Mouse (Mus musculus): ENCODE data around the gene Gpr137. TPM values are rescaled to one million over a fixed set of nuclear protein-coding genes. Genes with fewer than 3 reads are reported as not detected.

Gpr137 gene
- polyA plus RNA-seq, 1 experiment from 2014 or later: 29.7 TPM

DNA sequence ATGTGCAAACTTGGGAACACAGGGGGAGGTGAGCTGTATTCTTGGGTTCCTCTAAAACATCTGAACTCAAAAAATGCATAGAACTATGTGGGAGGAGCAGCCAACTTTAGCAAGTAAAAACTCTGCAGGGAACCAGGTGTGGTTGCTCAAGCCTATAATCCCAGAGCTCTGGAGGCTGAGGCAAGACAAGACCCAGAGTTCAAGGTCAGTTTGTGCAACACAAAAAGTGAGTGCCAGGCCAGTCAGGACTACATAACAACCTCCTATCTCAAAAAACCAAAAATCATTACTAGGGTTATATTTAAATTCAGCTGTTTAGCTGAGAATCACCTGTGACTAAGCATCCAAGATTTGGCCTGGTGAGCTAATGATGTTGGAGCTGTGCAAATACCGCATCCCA lies 10.3 kb downstream of the Gpr137 start:
- Histone ChIP-seq H3K4me2 (ENCODE audit: low read depth, low read length) (no peak overlapping the region), H3K27ac (replicated peaks; ENCODE audit: low read depth, low read length) (no peak overlapping the region), H3K27me3 (replicated peaks; ENCODE audit: control insufficient read depth, insufficient read depth, low read length) (peaks cover 87% of the 10 kb centered on the region), H3K36me3 (ENCODE audit: control insufficient read depth, insufficient read depth, low read length) (no peaks in the 10 kb centered on the region), H3K9ac (ENCODE audit: low read depth, low read length) (no peak overlapping the region), H3K9me3 (ENCODE audit: control insufficient read depth, low read length) (no peaks in the 10 kb centered on the region), H3K4me1 (ENCODE audit: control insufficient read depth, insufficient read depth, low read length) (peaks cover 6% of the 10 kb centered on the region; the same call in 1 of the 2 replicates), H3K4me3 (ENCODE audit: low read depth, low read length) (no peak overlapping the region)
- 64% methylated on average over 1 of the region's 1 CpGs for WGBS
- ATAC-seq (ENCODE audit: low read depth): no peak
- DNase-seq (ENCODE audit: low spot score): no peak

DNA sequence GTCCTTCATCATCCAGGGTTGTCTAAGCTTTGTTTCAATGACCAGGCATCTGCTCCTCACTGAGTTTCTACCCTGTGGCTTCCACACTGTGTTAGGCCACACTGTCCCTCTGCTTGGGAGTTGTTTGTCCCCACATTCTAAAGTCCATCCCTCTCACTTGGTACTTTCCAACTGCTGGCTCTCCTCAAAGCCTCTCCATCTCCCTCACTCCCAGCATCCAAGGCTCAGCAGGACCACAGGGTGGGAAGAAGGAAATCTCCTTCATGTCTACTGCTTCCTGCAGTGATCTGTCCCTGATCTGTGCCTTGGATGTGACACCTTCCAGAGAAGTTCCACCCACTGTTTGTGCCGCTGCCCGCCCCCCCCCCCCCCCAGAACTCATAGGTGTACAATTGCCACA lies 11.3 kb downstream of the Gpr137 start:
- H3K4me3 ChIP-seq (ENCODE audit: low read depth, low read length): no peak overlapping the region
- DNase-seq (ENCODE audit: low spot score) (no peak), ATAC-seq (ENCODE audit: low read depth) (no peak)
- no peak overlapping the region for H3K27ac ChIP-seq (replicated peaks; ENCODE audit: low read depth, low read length)
- peaks cover 93% of the 10 kb centered on the region for H3K27me3 ChIP-seq (replicated peaks; ENCODE audit: control insufficient read depth, insufficient read depth, low read length)
- no peaks in the 10 kb centered on the region for H3K9me3 ChIP-seq (ENCODE audit: control insufficient read depth, low read length)
- no peak overlapping the region for H3K4me2 ChIP-seq (ENCODE audit: low read depth, low read length)
- peaks cover 6% of the 10 kb centered on the region; the same call in 1 of the 2 replicates for H3K4me1 ChIP-seq (ENCODE audit: control insufficient read depth, insufficient read depth, low read length)
- no peaks in the 10 kb centered on the region for H3K36me3 ChIP-seq (ENCODE audit: control insufficient read depth, insufficient read depth, low read length)
- 0% methylated on average over 1 of the region's 2 CpGs for WGBS
- no peak overlapping the region for H3K9ac ChIP-seq (ENCODE audit: low read depth, low read length)

DNA sequence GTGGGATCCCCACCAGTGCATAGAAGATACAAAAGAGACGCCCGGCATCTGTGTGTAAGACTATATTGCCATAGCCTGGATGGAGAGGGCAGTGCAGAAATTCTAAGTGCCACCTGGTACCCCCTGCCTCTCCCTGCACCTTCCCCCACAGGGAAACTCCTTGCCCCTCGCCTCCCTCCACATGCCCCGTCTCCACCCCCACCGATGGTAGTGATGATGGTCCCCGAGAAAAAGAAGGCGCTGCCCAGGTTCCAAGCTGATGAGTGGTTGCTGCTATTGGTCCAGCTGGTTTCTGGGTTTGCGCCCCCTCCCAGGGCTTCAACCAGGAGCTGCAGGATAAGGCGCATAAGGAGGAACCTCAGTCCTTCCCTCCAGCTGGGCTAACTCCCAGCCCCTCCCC lies 14.2 kb downstream of the Gpr137 start:
- H3K4me2 ChIP-seq (ENCODE audit: low read depth, low read length): peak overlapping the region; percentile 47; the same call in 1 of the 2 replicates
- H3K4me1 ChIP-seq (ENCODE audit: control insufficient read depth, insufficient read depth, low read length): peaks cover 2% of the 10 kb centered on the region; the same call in 1 of the 2 replicates
- no peak overlapping the region for H3K27ac ChIP-seq (replicated peaks; ENCODE audit: low read depth, low read length)
- no peaks in the 10 kb centered on the region for H3K9me3 ChIP-seq (ENCODE audit: control insufficient read depth, low read length)
- peaks cover 93% of the 10 kb centered on the region for H3K27me3 ChIP-seq (replicated peaks; ENCODE audit: control insufficient read depth, insufficient read depth, low read length)
- H3K4me3 ChIP-seq (ENCODE audit: low read depth, low read length): peak overlapping the region; percentile 24; the same call in 1 of the 2 replicates
- DNase-seq (ENCODE audit: low spot score): no peak
- no peaks in the 10 kb centered on the region for H3K36me3 ChIP-seq (ENCODE audit: control insufficient read depth, insufficient read depth, low read length)
- 17% methylated on average over 7 of the region's 9 CpGs for WGBS
- no peak overlapping the region for H3K9ac ChIP-seq (ENCODE audit: low read depth, low read length)
- no peak for ATAC-seq (ENCODE audit: low read depth)

DNA sequence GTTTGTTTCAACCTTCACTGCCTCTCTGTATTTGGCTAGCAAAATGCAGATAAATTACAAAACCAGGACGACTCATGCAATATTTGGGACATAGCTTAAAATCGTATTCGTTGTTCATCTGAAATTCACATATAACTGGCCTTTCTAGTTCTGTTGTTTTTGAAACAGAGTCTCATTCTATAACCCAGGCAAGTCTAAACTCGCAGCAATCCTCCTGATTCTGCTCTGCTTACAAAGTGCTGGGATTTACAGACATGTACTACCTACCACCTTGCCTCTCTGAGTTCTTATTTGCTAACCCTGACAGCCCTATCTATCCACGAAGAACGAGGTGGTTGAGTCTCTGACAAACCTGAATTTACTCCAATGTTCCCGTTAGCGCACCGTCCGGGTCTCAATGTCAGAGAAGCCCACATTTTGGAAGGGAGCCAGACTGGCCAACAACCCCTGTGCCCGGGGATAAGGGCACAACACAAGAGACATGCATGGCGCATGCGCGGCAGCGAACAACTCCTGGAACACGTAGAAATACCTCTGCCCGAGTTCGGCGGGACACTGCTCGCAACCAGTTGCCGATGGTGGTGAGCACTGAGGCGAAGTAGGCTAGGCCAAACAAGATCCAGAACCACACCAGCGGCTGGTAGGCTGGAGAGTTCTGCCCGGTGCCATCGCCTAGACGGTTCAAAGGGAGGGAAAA lies 15.6 kb downstream of the Gpr137 start:
- DNase-seq (ENCODE audit: low spot score): peak; percentile 59
- peak overlapping the region; percentile 47 for H3K4me2 ChIP-seq (ENCODE audit: low read depth, low read length)
- peak overlapping the region; percentile 24 for H3K4me3 ChIP-seq (ENCODE audit: low read depth, low read length)
- H3K36me3 ChIP-seq (ENCODE audit: control insufficient read depth, insufficient read depth, low read length): no peaks in the 10 kb centered on the region
- 8% methylated on average over 26 of the region's 26 CpGs for WGBS
- peaks cover 2% of the 10 kb centered on the region; the same call in 1 of the 2 replicates for H3K4me1 ChIP-seq (ENCODE audit: control insufficient read depth, insufficient read depth, low read length)
- H3K9ac ChIP-seq (ENCODE audit: low read depth, low read length): peak overlapping the region; percentile 41
- H3K9me3 ChIP-seq (ENCODE audit: control insufficient read depth, low read length): no peaks in the 10 kb centered on the region
- ATAC-seq (ENCODE audit: low read depth): no peak
- H3K27ac ChIP-seq (replicated peaks; ENCODE audit: low read depth, low read length): peak overlapping the region; percentile 21; the same call in 1 of the 2 replicates
- peaks cover 83% of the 10 kb centered on the region for H3K27me3 ChIP-seq (replicated peaks; ENCODE audit: control insufficient read depth, insufficient read depth, low read length)

DNA sequence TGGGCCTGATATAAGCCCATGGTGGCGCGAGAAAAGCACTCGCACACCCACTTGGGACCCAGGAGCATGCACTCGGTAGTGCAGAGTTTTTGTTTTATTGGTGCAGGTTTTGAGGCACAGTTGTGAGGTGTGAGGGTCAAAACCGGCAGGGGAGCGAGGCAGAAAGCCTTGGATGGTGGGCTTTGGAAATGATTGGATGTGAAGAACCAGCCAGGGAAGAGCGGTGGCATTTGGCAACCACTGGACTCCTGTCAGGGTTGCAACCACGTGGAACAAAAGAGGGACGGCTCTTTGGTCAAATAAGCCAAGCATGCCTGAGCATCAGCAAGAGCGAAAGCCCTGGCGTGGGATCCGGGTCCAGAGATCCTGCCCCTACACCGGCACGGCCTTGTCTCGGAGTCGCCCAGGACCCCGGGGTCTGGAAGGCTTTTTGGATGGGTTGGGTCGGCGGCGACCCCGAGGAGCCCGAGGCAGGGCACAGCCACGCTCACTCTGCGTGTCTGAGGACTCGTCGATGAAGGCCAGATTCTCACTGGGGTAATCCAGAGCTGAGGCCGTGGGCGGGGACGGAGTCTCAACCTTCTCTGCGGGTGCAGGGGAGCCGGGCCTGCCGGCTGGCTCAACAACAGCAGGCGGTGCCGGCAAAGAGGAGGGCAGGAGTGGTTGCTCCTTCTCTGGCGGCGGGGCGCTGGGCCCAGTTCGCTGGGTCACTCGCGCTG lies 16.5 kb downstream of the Gpr137 start:
- H3K4me1 ChIP-seq (ENCODE audit: control insufficient read depth, insufficient read depth, low read length): peaks cover 4% of the 10 kb centered on the region
- H3K4me3 ChIP-seq (ENCODE audit: low read depth, low read length): peak overlapping the region; percentile 29
- H3K4me2 ChIP-seq (ENCODE audit: low read depth, low read length): peak overlapping the region; percentile 46
- 15% methylated on average over 28 of the region's 40 CpGs for WGBS
- peaks cover 75% of the 10 kb centered on the region for H3K27me3 ChIP-seq (replicated peaks; ENCODE audit: control insufficient read depth, insufficient read depth, low read length)
- ATAC-seq (ENCODE audit: low read depth): no peak
- no peaks in the 10 kb centered on the region for H3K9me3 ChIP-seq (ENCODE audit: control insufficient read depth, low read length)
- 0 out of 2 replicates have a peak overlapping the region, but pooled peaks have one; percentile 53 for H3K9ac ChIP-seq (ENCODE audit: low read depth, low read length)
- no peaks in the 10 kb centered on the region for H3K36me3 ChIP-seq (ENCODE audit: control insufficient read depth, insufficient read depth, low read length)
- no peak for DNase-seq (ENCODE audit: low spot score)
- H3K27ac ChIP-seq (replicated peaks; ENCODE audit: low read depth, low read length): no peak overlapping the region; the same call in 1 of the 2 replicates

DNA sequence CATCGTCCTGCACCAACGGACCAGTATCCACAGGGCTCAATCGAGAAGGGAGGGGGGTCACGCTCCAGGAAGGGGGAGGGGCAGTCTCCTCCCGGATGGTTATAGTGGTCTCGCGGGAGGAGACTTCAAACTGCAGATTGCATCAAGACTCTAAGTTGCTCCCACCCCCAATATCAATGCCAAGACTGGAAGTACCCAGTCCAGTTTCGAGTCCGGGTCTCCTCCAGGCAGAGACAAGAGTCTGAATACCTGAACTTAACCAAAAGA lies 17.0 kb downstream of the Gpr137 start, which contains the start of gene Catsperz:
Gene Catsperz (minus strand): TSS at position 74 of the 267 bp plus-strand sequence.
- no peak for DNase-seq (ENCODE audit: low spot score)

DNA sequence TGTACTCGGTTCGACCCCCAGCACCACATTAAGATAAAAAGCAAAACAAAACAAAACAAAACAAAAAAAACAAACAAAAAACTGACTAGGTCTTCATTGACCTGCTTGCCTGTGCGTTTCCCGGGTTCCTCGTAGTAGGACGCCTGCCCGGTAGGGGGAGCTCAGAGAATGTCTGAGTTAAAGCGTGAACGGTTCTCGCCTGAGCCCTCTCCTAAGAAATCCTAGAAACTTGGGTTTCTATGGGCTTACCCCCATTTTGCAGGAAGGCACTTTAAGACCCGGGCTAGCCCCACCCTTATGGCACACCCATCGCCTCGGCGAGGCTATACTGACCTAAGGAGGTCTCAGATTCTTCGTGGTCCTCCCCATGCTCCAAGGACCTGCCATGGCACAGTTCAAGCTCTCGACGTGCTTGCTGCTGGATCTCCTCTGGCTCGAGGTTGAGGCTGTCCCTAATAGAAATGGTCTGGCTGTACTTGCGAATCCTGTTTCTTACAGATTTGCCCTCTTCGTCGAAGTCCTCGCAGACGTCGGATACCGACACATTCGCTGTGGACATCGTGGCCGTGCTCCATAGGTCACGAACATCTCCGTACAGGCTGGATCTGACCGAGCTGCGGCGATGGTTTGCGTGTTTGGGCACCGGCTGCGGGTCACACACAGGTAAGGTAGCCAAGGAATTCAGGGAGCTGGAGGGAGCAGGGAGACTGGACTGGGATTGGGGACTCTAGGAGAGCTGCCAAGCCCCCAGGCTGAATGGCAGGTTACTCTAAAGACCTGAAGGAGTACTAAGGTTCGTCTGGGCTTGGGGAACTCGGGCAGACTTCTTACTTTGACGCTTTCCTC lies 17.6 kb downstream of the Gpr137 start:
- H3K9me3 ChIP-seq (ENCODE audit: control insufficient read depth, low read length): no peaks in the 10 kb centered on the region
- peak overlapping the region; percentile 53 for H3K9ac ChIP-seq (ENCODE audit: low read depth, low read length)
- 5% methylated on average over 38 of the region's 39 CpGs for WGBS
- no peaks in the 10 kb centered on the region for H3K36me3 ChIP-seq (ENCODE audit: control insufficient read depth, insufficient read depth, low read length)
- ATAC-seq (ENCODE audit: low read depth) (no peak), DNase-seq (ENCODE audit: low spot score) (peak; percentile 89)
- H3K4me2 ChIP-seq (ENCODE audit: low read depth, low read length): peak overlapping the region; percentile 46
- H3K4me1 ChIP-seq (ENCODE audit: control insufficient read depth, insufficient read depth, low read length): peaks cover 10% of the 10 kb centered on the region
- no peak overlapping the region for H3K27ac ChIP-seq (replicated peaks; ENCODE audit: low read depth, low read length)
- peak overlapping the region; percentile 29 for H3K4me3 ChIP-seq (ENCODE audit: low read depth, low read length)
- H3K27me3 ChIP-seq (replicated peaks; ENCODE audit: control insufficient read depth, insufficient read depth, low read length): peaks cover 68% of the 10 kb centered on the region

More for the DNA sequence above, 17.0 kb downstream of the Gpr137 start, which contains the start of gene Catsperz:
- Histone ChIP-seq H3K36me3 (ENCODE audit: control insufficient read depth, insufficient read depth, low read length) (no peaks in the 10 kb centered on the region), H3K9ac (ENCODE audit: low read depth, low read length) (peak within 1 kb of the TSS; percentile 53), H3K9me3 (ENCODE audit: control insufficient read depth, low read length) (no peaks in the 10 kb centered on the region), H3K4me2 (ENCODE audit: low read depth, low read length) (peak within 1 kb of the TSS; percentile 46), H3K4me1 (ENCODE audit: control insufficient read depth, insufficient read depth, low read length) (peaks cover 9% of the 10 kb centered on the region), H3K4me3 (ENCODE audit: low read depth, low read length) (peak within 1 kb of the TSS; percentile 29), H3K27me3 (replicated peaks; ENCODE audit: control insufficient read depth, insufficient read depth, low read length) (peaks cover 72% of the 10 kb centered on the region), H3K27ac (replicated peaks; ENCODE audit: low read depth, low read length) (no peak within 1 kb of the TSS; the same call in 1 of the 2 replicates)
- 1% methylated on average over 9 of the region's 9 CpGs for WGBS
- ATAC-seq (ENCODE audit: low read depth): no peak

All from embryonic facial prominence, embryonic 14.5 days (tissue).